12 mouse cellular contexts compared by ENCODE assay signal in genomic region chr3:101387849-101388248, GRCm38 (mm10). TPM values are rescaled to one million over a fixed set of nuclear protein-coding genes. Genes with fewer than 3 reads are reported as not detected.
DNase-seq lines count a peak whose midpoint lies in the region; ATAC-seq and TF ChIP-seq lines count a peak whose summit lies in the region.
"Had no signal": no experiment of that assay in that cellular context is flagged by ENCODE, and none has a peak within 500 bp of the region (broad histone marks: within the 10 kb centered on the region; RNA-seq: fewer than 3 reads in every experiment).

No protein-coding gene starts in this region.

- H3K9me3 ChIP-seq in heart, embryonic 11.5 days (replicated peaks; ENCODE audit: control insufficient read depth, low read length), result no peaks in the 10 kb centered on the region
- H3K9me3 ChIP-seq in midbrain, embryonic 10.5 days (replicated peaks), result no peaks in the 10 kb centered on the region
- H3K9me3 ChIP-seq in midbrain, embryonic 11.5 days (ENCODE audit: control insufficient read depth, low read length), result no peaks in the 10 kb centered on the region
- no peaks in the 10 kb centered on the region for H3K9me3 ChIP-seq in hindbrain, postnatal 0 days (ENCODE audit: low read length)
- no peaks in the 10 kb centered on the region for H3K9me3 ChIP-seq in neural tube, embryonic 15.5 days (replicated peaks)
- H3K9me3 ChIP-seq: stomach, embryonic 15.5 days had no signal

- peak overlapping the region; percentile 18; the same call in 1 of the 2 replicates for H3K27ac ChIP-seq in heart, embryonic 11.5 days (ENCODE audit: low read depth, low read length)
- H3K27ac ChIP-seq in midbrain, embryonic 10.5 days (replicated peaks), result peak overlapping the region; percentile 68; the same call in 1 of the 2 replicates
- no peak overlapping the region for H3K27ac ChIP-seq in midbrain, embryonic 11.5 days (ENCODE audit: low read depth, low read length)
- no peak overlapping the region for H3K27ac ChIP-seq in hindbrain, postnatal 0 days
- H3K27ac ChIP-seq in neural tube, embryonic 15.5 days (replicated peaks), result peak overlapping the region; percentile 33; the same call in 1 of the 2 replicates
- H3K27ac ChIP-seq in left cerebral cortex, adult 2 months, result no peak overlapping the region
- H3K27ac ChIP-seq: stomach, embryonic 15.5 days had no signal

- peaks cover 3% of the 10 kb centered on the region; the same call in 1 of the 2 replicates for H3K36me3 ChIP-seq in heart, embryonic 11.5 days (ENCODE audit: control insufficient read depth, insufficient read depth, low read length)
- H3K36me3 ChIP-seq in midbrain, embryonic 10.5 days, result no peaks in the 10 kb centered on the region
- H3K36me3 ChIP-seq in midbrain, embryonic 11.5 days (ENCODE audit: control insufficient read depth, insufficient read depth, low read length), result no peaks in the 10 kb centered on the region
- no peaks in the 10 kb centered on the region for H3K36me3 ChIP-seq in hindbrain, postnatal 0 days (ENCODE audit: insufficient read depth, low read length)
- no peaks in the 10 kb centered on the region for H3K36me3 ChIP-seq in neural tube, embryonic 15.5 days
- H3K36me3 ChIP-seq: stomach, embryonic 15.5 days had no signal

- DNase-seq in heart, postnatal 10 days, result no peak
- DNase-seq in midbrain, embryonic 10.5 days (ENCODE audit: low spot score), result no peak
- no peak for DNase-seq in midbrain, embryonic 11.5 days (ENCODE audit: low spot score, missing footprints)
- no peak for DNase-seq in hindbrain, postnatal 0 days (ENCODE audit: low spot score)
- DNase-seq in left cerebral cortex, adult 2 months (ENCODE audit: extremely low spot score in 1 of 2, low spot score in 2 of 2), result no peak
- no peak for DNase-seq in layer of hippocampus, postnatal 36 days
- DNase-seq: cerebellum, adult 2 months; kidney, adult 2 months; left cerebral cortex, postnatal 4 days had no signal

- no peak overlapping the region for H3K4me3 ChIP-seq in heart, embryonic 11.5 days (ENCODE audit: low read depth, low read length)
- peak overlapping the region; percentile 29 for H3K4me3 ChIP-seq in midbrain, embryonic 10.5 days
- no peak overlapping the region for H3K4me3 ChIP-seq in midbrain, embryonic 11.5 days (ENCODE audit: low read depth, low read length)
- H3K4me3 ChIP-seq in hindbrain, postnatal 0 days (ENCODE audit: low read length), result no peak overlapping the region
- no peak overlapping the region; the same call in 1 of the 2 replicates for H3K4me3 ChIP-seq in neural tube, embryonic 15.5 days (replicated peaks)
- no peak overlapping the region for H3K4me3 ChIP-seq in left cerebral cortex, adult 2 months
- H3K4me3 ChIP-seq: stomach, embryonic 15.5 days had no signal

- peak overlapping the region; percentile 51 for H3K4me2 ChIP-seq in heart, embryonic 11.5 days
- H3K4me2 ChIP-seq in midbrain, embryonic 11.5 days, result no peak overlapping the region
- H3K4me2 ChIP-seq in hindbrain, postnatal 0 days (ENCODE audit: low read depth, low read length), result 0 out of 2 replicates have a peak overlapping the region, but pooled peaks have one; percentile 23
- H3K4me2 ChIP-seq in neural tube, embryonic 15.5 days, result peak overlapping the region; percentile 42
- H3K4me2 ChIP-seq: stomach, embryonic 15.5 days had no signal

- ATAC-seq in heart, embryonic 11.5 days (replicated peaks; ENCODE audit: insufficient number of reproducible peaks, low FRiP score, low TSS enrichment), result no peak
- no peak for ATAC-seq in midbrain, embryonic 11.5 days (ENCODE audit: low FRiP score)
- ATAC-seq in hindbrain, postnatal 0 days, result no peak
- no peak for ATAC-seq in neural tube, embryonic 15.5 days (ENCODE audit: low FRiP score)

- no peak for TF ChIP-seq CTCF in hindbrain, postnatal 0 days (IDR thresholded peaks at IDR 0.05; ENCODE audit: low read depth)
- TF ChIP-seq CTCF in left cerebral cortex, adult 2 months (IDR thresholded peaks at IDR 0.05), result no peak

- H3K27me3 ChIP-seq in heart, embryonic 11.5 days (ENCODE audit: control insufficient read depth, insufficient read depth, low read length), result no peaks in the 10 kb centered on the region
- peaks cover 22% of the 10 kb centered on the region; the same call in 1 of the 2 replicates for H3K27me3 ChIP-seq in midbrain, embryonic 10.5 days (ENCODE audit: low read depth, poor library complexity, severe bottlenecking)
- no peaks in the 10 kb centered on the region for H3K27me3 ChIP-seq in midbrain, embryonic 11.5 days (ENCODE audit: control insufficient read depth, insufficient read depth, low read length)
- H3K27me3 ChIP-seq in hindbrain, postnatal 0 days (ENCODE audit: insufficient read depth, low read length), result no peaks in the 10 kb centered on the region
- H3K27me3 ChIP-seq in neural tube, embryonic 15.5 days (replicated peaks), result no peaks in the 10 kb centered on the region
- H3K27me3 ChIP-seq: stomach, embryonic 15.5 days had no signal

- intact Hi-C loops in heart, postnatal 10 days (cut with DNase I), result no loop called here
- intact Hi-C loops in left cerebral cortex, adult 2 months (cut with DNase I), result no loop called here

- WGBS in heart, embryonic 11.5 days (ENCODE audit: insufficient replicate concordance), result 5% methylated on average over 10 of the region's 10 CpGs
- 7% methylated on average over 10 of the region's 10 CpGs for WGBS in midbrain, embryonic 10.5 days
- 4% methylated on average over 7 of the region's 10 CpGs for WGBS in midbrain, embryonic 11.5 days
- WGBS in hindbrain, postnatal 0 days, result 18% methylated on average over 10 of the region's 10 CpGs
- 9% methylated on average over 10 of the region's 10 CpGs for WGBS in neural tube, embryonic 15.5 days

- 0 out of 2 replicates have a peak overlapping the region, but pooled peaks have one; percentile 46 for H3K9ac ChIP-seq in heart, embryonic 11.5 days (ENCODE audit: low read depth, low read length)
- H3K9ac ChIP-seq in midbrain, embryonic 11.5 days (ENCODE audit: low read length), result no peak overlapping the region
- H3K9ac ChIP-seq in hindbrain, postnatal 0 days (replicated peaks; ENCODE audit: low read length), result no peak overlapping the region
- H3K9ac ChIP-seq in neural tube, embryonic 15.5 days (replicated peaks), result no peak overlapping the region
- H3K9ac ChIP-seq: stomach, embryonic 15.5 days had no signal

- H3K4me1 ChIP-seq in heart, embryonic 11.5 days (ENCODE audit: control insufficient read depth, insufficient read depth, low read length), result peaks cover 40% of the 10 kb centered on the region
- peaks cover 66% of the 10 kb centered on the region for H3K4me1 ChIP-seq in midbrain, embryonic 10.5 days
- H3K4me1 ChIP-seq in midbrain, embryonic 11.5 days (ENCODE audit: control insufficient read depth, insufficient read depth, low read length), result peaks cover 19% of the 10 kb centered on the region
- H3K4me1 ChIP-seq in hindbrain, postnatal 0 days (ENCODE audit: insufficient read depth, low read length), result peaks cover 25% of the 10 kb centered on the region
- H3K4me1 ChIP-seq in neural tube, embryonic 15.5 days, result peaks cover 91% of the 10 kb centered on the region

RNA-seq across cellular contexts. Expression of gene Igsf3, which starts 11.0 kb away (rescaled TPM):
- 28.1 and 31.3 TPM in 2 replicates for polyA plus RNA-seq in heart, embryonic 11.5 days (2014; fragmentation: Nextera tagmentation; extraction: Ambion mirVana)
- total RNA-seq in heart, postnatal 10 days (2021), result 10 to 100 TPM; 21.6 to 24.9 TPM
- polyA plus RNA-seq in midbrain, embryonic 10.5 days (2016; fragmentation: Nextera tagmentation; extraction: Ambion mirVana), result 22.7 and 29.7 TPM in 2 replicates
- 19.8 and 20.8 TPM in 2 replicates for polyA plus RNA-seq in midbrain, embryonic 11.5 days (2014; fragmentation: Nextera tagmentation; extraction: Ambion mirVana)
- total RNA-seq in hindbrain, postnatal 0 days (2014; rRNA removed), result 76.3 and 84.0 TPM in 2 replicates
- 62.1 and 65.7 TPM in 2 replicates for polyA plus RNA-seq in hindbrain, postnatal 0 days (2015; fragmentation: Nextera tagmentation; extraction: Ambion mirVana)
- polyA plus RNA-seq in neural tube, embryonic 15.5 days (2015; fragmentation: Nextera tagmentation; extraction: Ambion mirVana), result 84.8 and 89.7 TPM in 2 replicates
- total RNA-seq in left cerebral cortex, adult 2 months (2021), result 10 to 100 TPM; 22.0 to 23.7 TPM
- total RNA-seq in layer of hippocampus, postnatal 36 days (2021), result 10 to 100 TPM; 17.0 to 20.6 TPM

Comparison
In these comparisons a context has a peak if more than half of its experiments do, and no peak if none do; other contexts are left out.
1. H3K27ac ChIP-seq: peak in heart, embryonic 11.5 days (single experiment), midbrain, embryonic 10.5 days (single experiment) and neural tube, embryonic 15.5 days (single experiment); none in midbrain, embryonic 11.5 days (single experiment), hindbrain, postnatal 0 days (single experiment) and left cerebral cortex, adult 2 months (single experiment).